Mouse (Mus musculus) limb, embryonic 14.5 days (tissue): ENCODE results near the gene Aebp1. TPM values are rescaled to one million over a fixed set of nuclear protein-coding genes. Genes with fewer than 3 reads are reported as not detected.

ENCODE experiments used
- ATAC-seq: fragments of 200-750 bp; cut with Nextera tagmentation; 2 replicates; pipeline ENCODE4 v1.8.0; 2017; ENCODE audit warnings: low read depth, moderate number of reproducible peaks, moderate TSS enrichment; ENCODE audit not compliant: low FRiP score
- DNase-seq: peaks from one replicate; pipeline ENCODE4 v3.0.0-alpha.2; 2015; ENCODE audit warnings: low spot score
- H3K27ac ChIP-seq: fragments of 300-500 bp; sonication (generic); replicated peaks from 2 replicates; pipeline ENCODE4 v1.5.1; 2014; ENCODE audit warnings: low read depth, mild to moderate bottlenecking, low read length, moderate library complexity, mixed read lengths
- H3K27me3 ChIP-seq: fragments of 300-500 bp; sonication (generic); 2 replicates; pipeline ENCODE4 v1.6.1; 2014; ENCODE audit warnings: low read length, mixed read lengths; ENCODE audit not compliant: control insufficient read depth, insufficient read depth
- H3K36me3 ChIP-seq: fragments of 300-500 bp; sonication (generic); 2 replicates; pipeline ENCODE4 v1.6.1; 2014; ENCODE audit warnings: mild to moderate bottlenecking, low read length, moderate library complexity, mixed read lengths; ENCODE audit not compliant: control insufficient read depth, insufficient read depth
- H3K4me1 ChIP-seq: fragments of 300-500 bp; sonication (generic); 2 replicates; pipeline ENCODE4 v1.6.1; 2014; ENCODE audit warnings: antibody characterized with exemption, low read length, mixed read lengths; ENCODE audit not compliant: control insufficient read depth, insufficient read depth
- H3K4me2 ChIP-seq: fragments of 300-500 bp; sonication (generic); replicated peaks from 2 replicates; pipeline ENCODE4 v1.6.1; 2014; ENCODE audit warnings: low read depth, mild to moderate bottlenecking, low read length, moderate library complexity; ENCODE audit not compliant: severe bottlenecking
- H3K4me3 ChIP-seq: fragments of 300-500 bp; sonication (generic); replicated peaks from 2 replicates; pipeline ENCODE4 v1.5.1; 2014; ENCODE audit warnings: low read length
- H3K9ac ChIP-seq: fragments of 300-500 bp; sonication (generic); 2 replicates; pipeline ENCODE4 v1.6.1; 2014; ENCODE audit warnings: mild to moderate bottlenecking, low read depth, low read length, moderate library complexity; ENCODE audit not compliant: severe bottlenecking
- H3K9me3 ChIP-seq: fragments of 300-500 bp; sonication (generic); 2 replicates; pipeline ENCODE4 v1.6.1; 2016; ENCODE audit warnings: low read length; ENCODE audit not compliant: control insufficient read depth
- POLR2A ChIP-seq: fragments of 200-500 bp; IDR thresholded peaks from 2 replicates; pipeline ENCODE4 v1.8.0; 2012; ENCODE audit warnings: inconsistent platforms, mild to moderate bottlenecking, moderate library complexity, borderline replicate concordance; ENCODE audit not compliant: insufficient read depth, insufficient read length; ENCODE audit errors: extremely low read depth
- WGBS: fragments of 180-500 bp; shearing (Covaris S2); extraction: QIAGEN DNeasy Blood & Tissue Kit; methylation state at CpG from one replicate; pipeline ENCODE4 v1.1.7; 2014; 5-methylcytosine and 5-hydroxymethylcytosine counted together
- polyA plus RNA-seq, 2 experiments: library from polyadenylated mRNA; depleted of rRNA in 1 of 2; stranded (reverse) in 1 of 2; unstranded in 1 of 2; fragments of >200 nt; fragmentation: Nextera tagmentation in 1 of 2; extraction: Ambion mirVana in 1 of 2; gene quantifications; 2 replicates each; pipeline versions ENCODE4 v1.2.1 to v1.2.3; 2012 to 2014

The Aebp1 gene
- polyA plus RNA-seq, 2 experiments = 51.7 to 60.6 TPM

GRCm38 (mm10) chr11:5904871-5905270 is 43.1 kb downstream of the Aebp1 start:
- DNase-seq = no peak
- no peaks in the 10 kb centered on the region for H3K36me3 ChIP-seq
- no peak for TF ChIP-seq POLR2A
- H3K27ac ChIP-seq = no peak overlapping the region
- no peaks in the 10 kb centered on the region for H3K27me3 ChIP-seq
- 89% methylated on average over 6 of the region's 6 CpGs for WGBS
- H3K4me3 ChIP-seq = no peak overlapping the region
- no peak for ATAC-seq
- no peak overlapping the region for H3K4me2 ChIP-seq
- H3K9me3 ChIP-seq = no peaks in the 10 kb centered on the region
- no peak overlapping the region for H3K9ac ChIP-seq
- peaks cover 15% of the 10 kb centered on the region for H3K4me1 ChIP-seq

GRCm38 (mm10) chr11:5905778-5906518 is 44.2 kb downstream of the Aebp1 start:
- Histone ChIP-seq H3K27ac (no peak overlapping the region), H3K9me3 (no peaks in the 10 kb centered on the region), H3K4me1 (peaks cover 15% of the 10 kb centered on the region), H3K27me3 (no peaks in the 10 kb centered on the region), H3K4me2 (no peak overlapping the region), H3K4me3 (no peak overlapping the region), H3K36me3 (no peaks in the 10 kb centered on the region), H3K9ac (no peak overlapping the region)
- no peak for TF ChIP-seq POLR2A
- whole genome bisulfite sequencing = 80% methylated on average over 10 of the region's 10 CpGs
- no peak for ATAC-seq
- no peak for DNase-seq

GRCm38 (mm10) chr11:5907096-5907495 is 45.3 kb downstream of the Aebp1 start:
- 62% methylated on average over 5 of the region's 5 CpGs for WGBS

GRCm38 (mm10) chr11:5908642-5909041 is 46.9 kb downstream of the Aebp1 start:
- Histone ChIP-seq H3K4me2 (no peak overlapping the region), H3K36me3 (no peaks in the 10 kb centered on the region), H3K27ac (no peak overlapping the region), H3K4me1 (peaks cover 5% of the 10 kb centered on the region; the same call in 1 of the 2 replicates), H3K4me3 (no peak overlapping the region), H3K9me3 (no peaks in the 10 kb centered on the region), H3K9ac (no peak overlapping the region), H3K27me3 (no peaks in the 10 kb centered on the region)
- DNase-seq (no peak), ATAC-seq (no peak)
- no peak for TF ChIP-seq POLR2A
- 69% methylated on average over 4 of the region's 4 CpGs for WGBS

More at GRCm38 (mm10) chr11:5907096-5907495, 45.3 kb downstream of the Aebp1 start:
- DNase-seq (no peak), ATAC-seq (no peak)
- Histone ChIP-seq H3K4me1 (peaks cover 8% of the 10 kb centered on the region; the same call in 1 of the 2 replicates), H3K9me3 (no peaks in the 10 kb centered on the region), H3K4me2 (no peak overlapping the region), H3K27ac (no peak overlapping the region), H3K27me3 (no peaks in the 10 kb centered on the region), H3K36me3 (no peaks in the 10 kb centered on the region), H3K4me3 (no peak overlapping the region), H3K9ac (no peak overlapping the region)
- no peak for TF ChIP-seq POLR2A

- Histone ChIP-seq H3K4me1 (peaks cover 5% of the 10 kb centered on the region; the same call in 1 of the 2 replicates), H3K9me3 (no peaks in the 10 kb centered on the region), H3K27ac (no peak overlapping the region), H3K4me2 (no peak overlapping the region), H3K27me3 (no peaks in the 10 kb centered on the region), H3K4me3 (no peak overlapping the region), H3K9ac (no peak overlapping the region), H3K36me3 (no peaks in the 10 kb centered on the region)
- ATAC-seq = peak; percentile 47; the same call in 1 of the 2 replicates
- 23% methylated on average over 5 of the region's 5 CpGs for WGBS
- peak; percentile 72 for DNase-seq
- TF ChIP-seq POLR2A = no peak
Measured at GRCm38 (mm10) chr11:5912635-5913034, 50.9 kb downstream of the Aebp1 start.
